Mouse (Mus musculus) kidney, adult 2 months (tissue): ENCODE measurements around the gene Sox5.

ENCODE experiments used
- CTCF ChIP-seq: fragments of 200-500 bp; conservative IDR thresholded peaks from 2 replicates; pipeline ENCODE4 v1.5.1; 2011; ENCODE audit warnings: low read depth, mild to moderate bottlenecking, control low read depth, low read length, moderate library complexity, mixed read lengths; ENCODE audit not compliant: insufficient read depth, insufficient read length
- POLR2A ChIP-seq: fragments of 200-500 bp; IDR thresholded peaks from one replicate; pipeline ENCODE4 v1.6.1; 2011; ENCODE audit warnings: low read depth, low read length, control low read depth

- TF ChIP-seq POLR2A: no peak
- peak; percentile 64 for TF ChIP-seq CTCF
Observed at GRCm38 (mm10) chr6:144644711-144645110, 137.1 kb downstream of the Sox5 start.
